Mouse (Mus musculus) E14TG2a.4 (cell line): Measurements from ENCODE around the gene Izumo2.

Source experiments
- H3K27me3 ChIP-seq: 2 replicates; pipeline ENCODE4 v1.6.1; 2014; ENCODE audit warnings: low read length, control low read depth; ENCODE audit not compliant: insufficient read depth
- H3K36me3 ChIP-seq: 2 replicates; pipeline ENCODE4 v1.6.1; 2014; ENCODE audit warnings: low read length, control low read depth; ENCODE audit not compliant: insufficient read depth
- H3K4me1 ChIP-seq: replicated peaks from 2 replicates; pipeline ENCODE4 v1.6.1; 2014; ENCODE audit warnings: low read depth, low read length, control low read depth
- H3K4me3 ChIP-seq: replicated peaks from 2 replicates; pipeline ENCODE4 v1.5.1; 2014; ENCODE audit warnings: mild to moderate bottlenecking, low read length
- H3K9me3 ChIP-seq: 2 replicates; pipeline ENCODE4 v1.6.1; 2014; ENCODE audit warnings: low read length, control low read depth
- CTCF ChIP-seq: conservative IDR thresholded peaks from 2 replicates; pipeline ENCODE4 v1.5.1; 2014; ENCODE audit warnings: low read length
- NANOG ChIP-seq: IDR thresholded peaks from 2 replicates; pipeline ENCODE4 v1.6.1; 2014; ENCODE audit warnings: borderline replicate concordance, low read length, mixed read lengths
- POU5F1 ChIP-seq: IDR thresholded peaks from 2 replicates; pipeline ENCODE4 v1.6.1; 2014; ENCODE audit warnings: low read length, borderline replicate concordance

Izumo2 gene

DNA sequence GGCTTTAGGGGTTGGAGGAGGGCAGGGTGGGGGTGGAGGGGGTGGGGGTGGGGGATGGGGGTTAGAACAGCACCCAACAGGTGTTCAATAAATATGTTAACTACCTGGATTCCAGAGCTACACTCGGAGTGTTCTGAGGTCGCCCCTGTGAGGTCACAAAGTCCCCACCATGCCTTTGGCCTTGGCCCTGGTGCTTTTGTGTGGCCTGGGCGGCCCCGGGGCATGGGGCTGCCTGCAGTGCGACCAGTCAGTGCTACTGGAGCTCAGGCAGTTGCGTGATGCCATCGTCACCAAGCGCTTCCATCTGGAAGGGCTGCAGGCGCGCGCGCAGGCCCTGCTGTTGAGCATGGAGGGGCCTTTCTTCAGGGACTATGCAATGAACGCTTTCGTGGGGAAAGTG lies at the start of gene Izumo2:
Gene Izumo2, plus strand, starts transcription at position 169 of the 400 bp plus-strand sequence.
- TF ChIP-seq POU5F1 (no peak), NANOG (no peak), CTCF (no peak)
- no peaks in the 10 kb centered on the region for H3K36me3 ChIP-seq
- no peaks in the 10 kb centered on the region for H3K27me3 ChIP-seq
- H3K9me3 ChIP-seq: no peaks in the 10 kb centered on the region
- peaks cover 61% of the 10 kb centered on the region for H3K4me1 ChIP-seq
- H3K4me3 ChIP-seq: peak within 1 kb of the TSS; percentile 62

DNA sequence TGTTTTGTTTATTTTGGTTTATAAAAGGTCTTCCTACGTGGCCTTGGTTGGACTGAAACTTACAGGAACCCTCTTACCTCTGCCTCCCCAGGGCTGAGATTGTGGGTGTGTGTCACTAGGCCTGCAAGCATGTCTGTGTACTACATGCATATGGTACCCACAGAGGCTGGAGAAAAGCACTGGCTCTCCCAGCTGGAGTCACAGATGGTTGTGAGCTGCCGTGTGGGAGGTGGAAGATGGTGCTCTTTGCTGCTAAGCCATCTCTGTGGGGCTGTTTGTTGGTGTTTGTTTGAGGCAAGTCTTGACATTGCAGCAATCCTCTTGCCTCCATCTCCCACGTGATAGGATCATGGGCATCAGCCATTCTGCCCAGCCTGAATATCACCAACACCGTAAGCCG lies 47.3 kb upstream of the Izumo2 start:
- Histone ChIP-seq H3K4me3 (no peak overlapping the region), H3K36me3 (no peaks in the 10 kb centered on the region), H3K4me1 (peaks cover 28% of the 10 kb centered on the region), H3K9me3 (no peaks in the 10 kb centered on the region), H3K27me3 (0 out of 2 replicates have a peak, but pooled peaks cover 2% of the 10 kb centered on the region)
- TF ChIP-seq CTCF: no peak

DNA sequence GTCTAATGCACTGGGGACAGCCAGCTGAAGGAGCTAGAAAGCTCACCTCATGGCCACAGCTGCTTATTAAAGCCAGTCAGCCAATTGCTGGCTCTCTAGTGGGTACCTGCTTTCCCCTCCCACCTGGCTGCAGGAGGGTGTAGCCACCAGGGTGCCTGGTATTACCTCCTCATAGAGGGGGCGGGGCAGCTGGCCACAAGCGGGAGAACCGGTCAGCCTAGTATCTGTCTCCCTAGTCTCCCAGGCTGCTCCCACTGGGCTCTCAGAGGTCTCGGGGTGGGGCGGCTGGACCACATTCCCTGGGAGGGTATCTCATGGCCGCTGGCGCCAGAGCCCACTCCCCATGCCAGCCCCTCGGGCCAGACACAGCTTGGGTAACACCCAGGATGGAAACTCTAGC lies 46.4 kb upstream of the Izumo2 start:
- no peak for TF ChIP-seq NANOG
- TF ChIP-seq POU5F1: no peak
- Histone ChIP-seq H3K4me3 (peak overlapping the region; percentile 26), H3K36me3 (no peaks in the 10 kb centered on the region), H3K27me3 (0 out of 2 replicates have a peak, but pooled peaks cover 2% of the 10 kb centered on the region), H3K4me1 (peaks cover 28% of the 10 kb centered on the region), H3K9me3 (no peaks in the 10 kb centered on the region)

DNA sequence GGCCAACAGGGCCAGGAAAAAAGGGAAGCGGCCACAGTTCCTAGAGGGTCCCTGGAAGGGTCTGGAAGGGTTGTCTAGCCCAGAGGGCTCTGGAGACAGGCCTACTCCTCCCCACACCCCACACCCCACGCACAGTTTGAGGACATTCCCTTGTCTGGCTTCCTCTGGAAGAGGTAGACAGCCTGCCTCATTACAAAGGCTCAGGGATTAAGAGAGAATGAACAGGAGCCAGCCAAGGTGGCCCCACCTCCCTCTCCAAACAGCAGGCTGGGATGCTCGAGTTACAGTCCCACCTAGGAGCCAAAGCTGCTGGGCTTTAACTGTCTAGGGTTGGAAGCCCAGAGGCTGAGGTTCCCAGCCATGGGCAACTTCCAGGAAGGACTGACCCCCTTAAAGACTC lies 46.0 kb upstream of the Izumo2 start:
- H3K4me1 ChIP-seq: peaks cover 28% of the 10 kb centered on the region
- H3K36me3 ChIP-seq: no peaks in the 10 kb centered on the region
- no peaks in the 10 kb centered on the region for H3K9me3 ChIP-seq
- H3K4me3 ChIP-seq: peak overlapping the region; percentile 26
- 0 out of 2 replicates have a peak, but pooled peaks cover 2% of the 10 kb centered on the region for H3K27me3 ChIP-seq
- TF ChIP-seq CTCF (no peak), NANOG (no peak), POU5F1 (no peak)

DNA sequence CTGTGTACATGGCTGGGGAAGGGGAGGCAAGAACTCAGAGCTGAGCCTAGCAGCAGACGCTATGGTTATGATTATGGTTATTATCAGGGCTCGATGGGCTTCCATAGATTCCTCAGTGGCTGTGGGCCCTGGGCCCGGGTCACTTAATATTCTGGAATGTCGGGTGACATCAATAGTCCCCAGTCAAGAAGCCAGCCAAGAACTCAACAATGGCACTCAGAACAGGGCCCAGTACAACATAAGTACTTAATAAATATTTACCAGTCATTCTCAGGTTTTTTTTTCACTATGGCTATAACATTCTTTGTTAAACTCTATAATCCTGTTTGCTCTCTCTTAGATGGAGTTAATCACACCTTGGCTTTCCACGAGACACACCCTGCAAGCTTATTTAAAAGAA lies 45.0 kb upstream of the Izumo2 start:
- no peaks in the 10 kb centered on the region for H3K36me3 ChIP-seq
- H3K27me3 ChIP-seq: no peaks in the 10 kb centered on the region
- peaks cover 38% of the 10 kb centered on the region for H3K4me1 ChIP-seq

DNA sequence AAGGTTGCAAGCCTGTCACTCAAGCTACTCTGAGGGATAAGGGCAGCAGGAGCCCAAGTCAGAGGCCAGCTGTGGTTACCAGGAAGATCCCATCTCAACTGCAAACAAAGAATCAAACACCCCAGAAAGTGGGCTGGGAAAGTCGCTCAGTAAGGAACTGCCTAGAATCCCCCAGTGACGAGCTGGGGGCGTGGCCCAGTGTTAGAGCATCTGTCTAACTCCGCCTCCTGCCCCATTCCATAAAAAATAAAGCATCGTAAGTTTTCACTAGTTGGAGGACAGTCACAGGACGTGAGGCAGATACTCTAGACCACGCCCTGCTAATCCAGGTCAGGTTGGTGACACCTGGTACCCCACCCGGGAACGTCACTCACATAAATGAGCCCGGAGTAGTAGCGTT lies 43.8 kb upstream of the Izumo2 start:
- Histone ChIP-seq H3K4me3 (peak overlapping the region; percentile 70), H3K4me1 (peaks cover 46% of the 10 kb centered on the region), H3K9me3 (no peaks in the 10 kb centered on the region), H3K36me3 (no peaks in the 10 kb centered on the region), H3K27me3 (no peaks in the 10 kb centered on the region)
- TF ChIP-seq POU5F1: no peak
- no peak for TF ChIP-seq CTCF
- no peak for TF ChIP-seq NANOG

More for the DNA sequence above, 45.0 kb upstream of the Izumo2 start:
- Histone ChIP-seq H3K9me3 (no peaks in the 10 kb centered on the region), H3K4me3 (no peak overlapping the region)
- TF ChIP-seq NANOG: no peak
- no peak for TF ChIP-seq CTCF
- TF ChIP-seq POU5F1: no peak

DNA sequence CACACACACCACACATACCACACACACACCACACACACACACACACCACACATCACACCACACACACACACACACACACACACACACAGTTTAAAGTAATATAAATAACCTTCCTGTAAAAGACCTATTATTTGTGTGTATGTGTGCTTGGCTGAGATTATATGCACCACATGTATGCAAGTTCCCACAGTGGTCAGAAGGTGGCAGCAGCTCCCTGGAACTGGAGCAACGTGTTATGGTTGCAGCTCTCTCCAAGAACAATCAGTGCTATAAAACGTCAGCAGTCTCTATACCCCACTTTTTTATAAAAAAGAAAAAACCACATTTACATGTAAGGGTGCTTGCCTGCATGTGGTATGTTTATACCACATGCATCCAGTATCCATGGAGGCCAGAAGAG lies 42.1 kb upstream of the Izumo2 start:
- H3K9me3 ChIP-seq: no peaks in the 10 kb centered on the region
- H3K4me3 ChIP-seq: no peak overlapping the region
- no peaks in the 10 kb centered on the region for H3K27me3 ChIP-seq
- H3K36me3 ChIP-seq: no peaks in the 10 kb centered on the region
- peaks cover 58% of the 10 kb centered on the region for H3K4me1 ChIP-seq
- TF ChIP-seq CTCF (peak; percentile 72), POU5F1 (no peak)

DNA sequence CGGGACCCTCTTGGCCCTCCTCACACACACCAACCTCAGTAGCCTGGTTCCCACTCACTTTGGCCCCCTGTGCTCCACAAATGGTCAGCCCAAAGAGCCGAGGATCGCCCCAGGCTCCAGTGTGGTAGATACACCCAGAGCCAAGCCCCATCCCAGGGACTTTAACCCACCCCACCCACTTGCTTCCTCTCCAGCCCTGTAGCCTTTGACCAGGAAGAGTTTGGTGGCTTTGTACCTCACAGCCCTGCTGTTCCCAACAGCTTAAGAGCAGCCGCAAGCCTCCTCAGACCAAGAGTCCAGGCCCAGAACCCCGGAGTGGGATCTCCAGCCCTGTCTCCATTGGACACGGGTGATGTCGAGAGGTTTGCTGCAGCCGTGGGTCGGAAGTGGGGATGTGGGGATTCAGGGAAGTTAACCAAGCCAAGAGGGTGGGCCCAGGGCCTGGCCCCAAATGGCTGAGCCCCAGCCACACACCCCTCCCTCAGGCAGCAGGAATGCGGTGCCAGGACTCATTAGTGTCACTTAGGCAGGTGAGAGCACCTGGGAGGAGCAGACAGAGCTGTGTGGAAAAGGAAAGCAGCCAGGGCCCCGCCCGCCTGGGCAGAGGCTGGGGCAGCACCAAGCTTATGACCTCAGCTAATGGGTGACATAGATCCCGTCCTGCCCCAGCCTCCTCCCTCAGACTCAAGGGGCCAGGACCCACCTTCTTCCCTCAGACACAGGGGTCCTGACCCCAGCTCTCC lies 40.4 kb upstream of the Izumo2 start:
- H3K4me1 ChIP-seq: peaks cover 52% of the 10 kb centered on the region
- H3K27me3 ChIP-seq: no peaks in the 10 kb centered on the region
- H3K36me3 ChIP-seq: no peaks in the 10 kb centered on the region
- peak overlapping the region; percentile 73 for H3K4me3 ChIP-seq
- no peaks in the 10 kb centered on the region for H3K9me3 ChIP-seq
- no peak for TF ChIP-seq CTCF
- TF ChIP-seq NANOG: no peak
- TF ChIP-seq POU5F1: no peak

DNA sequence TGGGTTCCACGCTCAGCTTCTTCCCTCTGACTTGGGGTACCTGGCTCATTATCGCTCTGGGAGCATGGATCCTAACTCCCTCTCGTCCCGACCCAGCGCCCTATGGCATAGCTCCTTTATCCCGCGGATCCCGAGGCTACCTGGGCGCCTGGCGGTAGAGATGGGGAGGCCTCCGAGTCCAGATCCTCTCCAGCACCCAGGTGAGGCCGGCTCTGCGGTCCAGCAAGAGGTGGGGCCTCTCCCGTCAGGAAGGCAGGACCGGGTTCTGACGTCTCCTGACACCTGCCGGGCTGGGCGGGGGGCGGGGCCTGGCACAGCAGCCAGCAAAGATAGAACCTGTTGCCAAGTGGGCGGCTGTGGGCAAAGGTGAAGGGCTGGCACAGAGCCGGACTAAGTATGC lies 39.4 kb upstream of the Izumo2 start:
- Histone ChIP-seq H3K36me3 (no peaks in the 10 kb centered on the region), H3K4me1 (peaks cover 51% of the 10 kb centered on the region), H3K4me3 (peak overlapping the region; percentile 73), H3K9me3 (no peaks in the 10 kb centered on the region), H3K27me3 (no peaks in the 10 kb centered on the region)
- TF ChIP-seq CTCF (no peak), NANOG (no peak), POU5F1 (no peak)
